Mouse (Mus musculus) stomach, postnatal 0 days (tissue): ENCODE measurements around the gene Sipa1l1. TPM values are rescaled to one million over a fixed set of nuclear protein-coding genes. Genes with fewer than 3 reads are reported as not detected.

Experiments
- ATAC-seq: fragments of 200-750 bp; cut with Nextera tagmentation; 2 replicates; pipeline ENCODE4 v1.8.0; 2017; ENCODE audit not compliant: low FRiP score, low TSS enrichment
- DNase-seq: peaks from one replicate; pipeline ENCODE4 v3.0.0-alpha.2; 2016; ENCODE audit warnings: low spot score
- H3K27ac ChIP-seq: fragments of 300-500 bp; sonication (generic); replicated peaks from 2 replicates; pipeline ENCODE4 v1.5.1; 2014; ENCODE audit warnings: mild to moderate bottlenecking, control low read depth
- H3K27me3 ChIP-seq: fragments of 300-500 bp; sonication (generic); 2 replicates; pipeline ENCODE4 v1.6.1; 2014; ENCODE audit warnings: low read length; ENCODE audit not compliant: control insufficient read depth, insufficient read depth
- H3K36me3 ChIP-seq: fragments of 300-500 bp; sonication (generic); 2 replicates; pipeline ENCODE4 v1.6.1; 2014; ENCODE audit warnings: low read length, mixed read lengths; ENCODE audit not compliant: control insufficient read depth, insufficient read depth
- H3K4me1 ChIP-seq: fragments of 300-500 bp; sonication (generic); replicated peaks from 2 replicates; pipeline ENCODE4 v1.6.1; 2014; ENCODE audit warnings: antibody characterized with exemption; ENCODE audit not compliant: control insufficient read depth, insufficient read depth
- H3K4me2 ChIP-seq: fragments of 300-500 bp; sonication (generic); replicated peaks from 2 replicates; pipeline ENCODE4 v1.6.1; 2014; ENCODE audit warnings: low read depth, mild to moderate bottlenecking, control low read depth, moderate library complexity
- H3K4me3 ChIP-seq: fragments of 300-500 bp; sonication (generic); 2 replicates; pipeline ENCODE4 v1.5.1; 2014; ENCODE audit warnings: low read depth, low read length, control low read depth
- H3K9ac ChIP-seq: fragments of 300-500 bp; sonication (generic); 2 replicates; pipeline ENCODE4 v1.6.1; 2014; ENCODE audit warnings: mild to moderate bottlenecking, low read length, control low read depth, mixed read lengths
- H3K9me3 ChIP-seq: fragments of 300-500 bp; sonication (generic); 2 replicates; pipeline ENCODE4 v1.6.1; 2016; ENCODE audit warnings: low read length; ENCODE audit not compliant: control insufficient read depth
- CTCF ChIP-seq: IDR thresholded peaks from 2 replicates; pipeline ENCODE4 v1.5.1; 2016; ENCODE audit warnings: antibody characterized with exemption, low read depth, mild to moderate bottlenecking, moderate library complexity
- EP300 ChIP-seq: optimal IDR thresholded peaks from 2 replicates; pipeline ENCODE3; 2016; ENCODE audit warnings: antibody characterized with exemption
- WGBS: fragments of 180-500 bp; shearing (Covaris S2); extraction: QIAGEN DNeasy Blood & Tissue Kit; methylation state at CpG from one replicate; pipeline ENCODE4 v1.1.7; 2014; 5-methylcytosine and 5-hydroxymethylcytosine counted together
- polyA plus RNA-seq: library from polyadenylated mRNA; unstranded; fragments of >200 nt; fragmentation: Nextera tagmentation; extraction: Ambion mirVana; gene quantifications from 2 replicates; pipeline ENCODE4 v1.2.1, GENCODE M21; 2015

Gene Sipa1l1
- polyA plus RNA-seq, 1 experiment from 2014 or later = 9.2 TPM

- Histone ChIP-seq H3K27ac (no peak overlapping the region), H3K27me3 (no peaks in the 10 kb centered on the region), H3K4me2 (no peak overlapping the region), H3K9ac (no peak overlapping the region), H3K4me3 (no peak overlapping the region), H3K4me1 (no peaks in the 10 kb centered on the region), H3K36me3 (no peaks in the 10 kb centered on the region), H3K9me3 (no peaks in the 10 kb centered on the region)
- ATAC-seq (no peak), DNase-seq (no peak)
- WGBS = 88% methylated on average over 9 of the region's 9 CpGs
- TF ChIP-seq CTCF (no peak), EP300 (no peak)
Observed at GRCm38 (mm10) chr12:82362796-82363195, 193.7 kb downstream of the Sipa1l1 start.

GRCm38 (mm10) chr12:82364186-82364585 is 195.1 kb downstream of the Sipa1l1 start:
- 66% methylated on average over 7 of the region's 7 CpGs for WGBS

GRCm38 (mm10) chr12:82365276-82365875 is 196.3 kb downstream of the Sipa1l1 start:
- Histone ChIP-seq H3K9ac (no peak overlapping the region), H3K27me3 (no peaks in the 10 kb centered on the region), H3K4me2 (no peak overlapping the region), H3K36me3 (no peaks in the 10 kb centered on the region), H3K4me3 (no peak overlapping the region), H3K27ac (no peak overlapping the region), H3K9me3 (no peaks in the 10 kb centered on the region), H3K4me1 (no peaks in the 10 kb centered on the region)
- no peak for ATAC-seq
- no peak for DNase-seq
- WGBS = 62% methylated on average over 5 of the region's 5 CpGs
- TF ChIP-seq EP300 = no peak
- no peak for TF ChIP-seq CTCF

More at GRCm38 (mm10) chr12:82364186-82364585, 195.1 kb downstream of the Sipa1l1 start:
- TF ChIP-seq EP300 (no peak), CTCF (no peak)
- Histone ChIP-seq H3K36me3 (no peaks in the 10 kb centered on the region), H3K27ac (no peak overlapping the region), H3K4me1 (no peaks in the 10 kb centered on the region), H3K4me3 (no peak overlapping the region), H3K27me3 (no peaks in the 10 kb centered on the region), H3K4me2 (no peak overlapping the region), H3K9me3 (no peaks in the 10 kb centered on the region), H3K9ac (no peak overlapping the region)
- ATAC-seq (no peak), DNase-seq (no peak)

GRCm38 (mm10) chr12:82366754-82367153 is 197.6 kb downstream of the Sipa1l1 start:
- Histone ChIP-seq H3K4me1 (no peaks in the 10 kb centered on the region), H3K27me3 (no peaks in the 10 kb centered on the region), H3K4me3 (no peak overlapping the region), H3K4me2 (no peak overlapping the region), H3K9ac (no peak overlapping the region), H3K36me3 (no peaks in the 10 kb centered on the region), H3K27ac (no peak overlapping the region), H3K9me3 (no peaks in the 10 kb centered on the region)
- DNase-seq = no peak
- no peak for ATAC-seq
- 83% methylated on average over 6 of the region's 6 CpGs for WGBS
- TF ChIP-seq CTCF = no peak
- no peak for TF ChIP-seq EP300

- Histone ChIP-seq H3K4me2 (no peak overlapping the region), H3K9me3 (no peaks in the 10 kb centered on the region), H3K4me1 (no peaks in the 10 kb centered on the region), H3K27ac (no peak overlapping the region), H3K27me3 (no peaks in the 10 kb centered on the region), H3K9ac (no peak overlapping the region), H3K4me3 (no peak overlapping the region), H3K36me3 (no peaks in the 10 kb centered on the region)
- DNase-seq (no peak), ATAC-seq (no peak)
- TF ChIP-seq CTCF (no peak), EP300 (no peak)
- 75% methylated on average over 2 of the region's 2 CpGs for WGBS
Observed at GRCm38 (mm10) chr12:82367345-82367744, 198.2 kb downstream of the Sipa1l1 start.

GRCm38 (mm10) chr12:82367986-82368385 is 198.9 kb downstream of the Sipa1l1 start:
- Histone ChIP-seq H3K9me3 (no peaks in the 10 kb centered on the region), H3K4me1 (no peaks in the 10 kb centered on the region), H3K27me3 (no peaks in the 10 kb centered on the region), H3K4me3 (no peak overlapping the region), H3K4me2 (no peak overlapping the region), H3K36me3 (no peaks in the 10 kb centered on the region), H3K9ac (no peak overlapping the region), H3K27ac (no peak overlapping the region)
- 91% methylated on average over 3 of the region's 3 CpGs for WGBS
- TF ChIP-seq CTCF (no peak), EP300 (no peak)
- ATAC-seq (no peak), DNase-seq (no peak)
